Mouse (Mus musculus) E14TG2a.4 (cell line): Measurements from ENCODE around the gene Gp6.

Experiments
- H3K27me3 ChIP-seq: 2 replicates; pipeline ENCODE4 v1.6.1; 2014; ENCODE audit warnings: low read length, control low read depth; ENCODE audit not compliant: insufficient read depth
- H3K36me3 ChIP-seq: 2 replicates; pipeline ENCODE4 v1.6.1; 2014; ENCODE audit warnings: low read length, control low read depth; ENCODE audit not compliant: insufficient read depth
- H3K4me1 ChIP-seq: replicated peaks from 2 replicates; pipeline ENCODE4 v1.6.1; 2014; ENCODE audit warnings: low read depth, low read length, control low read depth
- H3K4me3 ChIP-seq: replicated peaks from 2 replicates; pipeline ENCODE4 v1.5.1; 2014; ENCODE audit warnings: mild to moderate bottlenecking, low read length
- H3K9me3 ChIP-seq: 2 replicates; pipeline ENCODE4 v1.6.1; 2014; ENCODE audit warnings: low read length, control low read depth
- CTCF ChIP-seq: conservative IDR thresholded peaks from 2 replicates; pipeline ENCODE4 v1.5.1; 2014; ENCODE audit warnings: low read length
- NANOG ChIP-seq: IDR thresholded peaks from 2 replicates; pipeline ENCODE4 v1.6.1; 2014; ENCODE audit warnings: borderline replicate concordance, low read length, mixed read lengths
- POU5F1 ChIP-seq: IDR thresholded peaks from 2 replicates; pipeline ENCODE4 v1.6.1; 2014; ENCODE audit warnings: low read length, borderline replicate concordance

Gp6 gene

DNA sequence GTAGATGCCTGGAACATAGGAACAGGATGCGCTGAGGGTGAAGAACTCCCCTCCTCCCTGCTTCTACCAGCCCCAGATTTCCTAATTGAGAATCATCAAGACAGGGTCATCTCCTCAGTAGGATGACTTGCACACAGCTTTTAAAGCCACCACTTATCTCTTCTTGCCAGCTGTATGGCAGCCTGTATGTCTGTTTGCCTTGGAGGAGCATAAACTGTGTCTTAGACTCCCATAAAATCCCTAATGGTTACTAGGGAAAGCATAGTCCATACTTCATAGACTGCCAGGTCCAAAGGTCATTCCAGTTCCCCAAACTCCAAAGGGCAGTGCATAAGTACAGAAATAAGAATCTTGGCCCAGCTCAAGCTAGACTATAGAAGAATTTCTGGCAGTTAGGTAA is at the start of gene Gp6:
Gene Gp6 (minus strand): TSS at position 15 of the 400 bp plus-strand sequence.
- H3K4me1 ChIP-seq, result no peaks in the 10 kb centered on the region
- no peaks in the 10 kb centered on the region for H3K9me3 ChIP-seq
- TF ChIP-seq NANOG (no peak), POU5F1 (no peak), CTCF (no peak)
- no peaks in the 10 kb centered on the region for H3K36me3 ChIP-seq
- H3K27me3 ChIP-seq, result no peaks in the 10 kb centered on the region
- no peak within 1 kb of the TSS for H3K4me3 ChIP-seq

GRCm38 (mm10) chr7:4447138-4447537 is 49.6 kb upstream of the Gp6 start:
- Histone ChIP-seq H3K36me3 (peaks cover 25% of the 10 kb centered on the region), H3K4me3 (no peak overlapping the region), H3K27me3 (no peaks in the 10 kb centered on the region), H3K4me1 (peaks cover 34% of the 10 kb centered on the region), H3K9me3 (no peaks in the 10 kb centered on the region)
- no peak for TF ChIP-seq NANOG
- peak; percentile 68 for TF ChIP-seq CTCF
- TF ChIP-seq POU5F1, result no peak

- Histone ChIP-seq H3K27me3 (no peaks in the 10 kb centered on the region), H3K36me3 (peaks cover 43% of the 10 kb centered on the region), H3K9me3 (no peaks in the 10 kb centered on the region), H3K4me1 (peaks cover 47% of the 10 kb centered on the region), H3K4me3 (peak within 1 kb of the TSS; percentile 94)
- no peak for TF ChIP-seq POU5F1
- no peak for TF ChIP-seq CTCF
- no peak for TF ChIP-seq NANOG
These were observed 47.8 kb upstream of the Gp6 start, which contains the start of gene Rdh13 for GRCm38 (mm10) chr7:4445216-4445791. Gene Rdh13, minus strand, starts transcription at chr7:4445649.

DNA sequence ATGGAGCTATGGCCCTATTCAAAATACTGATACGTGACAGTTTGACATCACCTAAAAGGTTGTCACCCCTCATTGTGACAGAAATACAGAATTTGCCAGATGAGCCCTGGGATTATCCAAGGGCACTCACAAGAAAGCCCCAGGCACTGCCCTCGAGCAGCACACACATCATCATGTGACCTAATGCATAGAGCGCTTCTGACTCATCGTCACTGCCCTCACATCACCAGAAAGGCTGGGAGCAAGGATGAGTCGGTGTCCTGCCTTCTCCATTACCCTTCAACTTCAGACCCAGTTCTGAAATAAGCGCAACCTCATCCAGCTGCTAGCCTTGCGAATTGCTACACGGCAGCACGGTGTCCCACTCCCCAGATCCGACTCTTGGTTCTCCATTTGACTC is 43.0 kb upstream of the Gp6 start:
- Histone ChIP-seq H3K4me3 (no peak overlapping the region), H3K9me3 (no peaks in the 10 kb centered on the region), H3K36me3 (peaks cover 85% of the 10 kb centered on the region), H3K4me1 (peaks cover 38% of the 10 kb centered on the region), H3K27me3 (no peaks in the 10 kb centered on the region)
- TF ChIP-seq NANOG (no peak), POU5F1 (no peak), CTCF (no peak)

DNA sequence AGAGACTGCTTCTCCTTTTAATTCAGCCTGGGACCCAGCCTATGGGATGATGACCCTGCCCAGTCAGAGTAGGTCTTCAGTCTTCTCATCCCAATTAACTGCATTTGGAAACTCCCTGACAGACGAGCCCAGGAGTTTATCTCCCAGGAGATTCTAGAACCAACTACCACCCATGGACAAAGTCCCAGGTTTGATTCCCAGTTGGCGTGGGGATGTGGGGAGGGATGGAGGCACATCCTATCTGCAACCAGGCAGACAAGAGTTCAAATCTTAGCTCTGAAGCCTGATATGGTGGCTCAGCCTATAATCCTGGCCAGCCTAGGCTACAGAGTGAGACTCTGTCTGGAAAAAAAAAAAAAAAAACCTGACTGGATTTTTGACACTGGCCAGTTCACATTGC is 40.2 kb upstream of the Gp6 start:
- TF ChIP-seq NANOG (no peak), CTCF (no peak), POU5F1 (no peak)
- no peaks in the 10 kb centered on the region for H3K27me3 ChIP-seq

DNA sequence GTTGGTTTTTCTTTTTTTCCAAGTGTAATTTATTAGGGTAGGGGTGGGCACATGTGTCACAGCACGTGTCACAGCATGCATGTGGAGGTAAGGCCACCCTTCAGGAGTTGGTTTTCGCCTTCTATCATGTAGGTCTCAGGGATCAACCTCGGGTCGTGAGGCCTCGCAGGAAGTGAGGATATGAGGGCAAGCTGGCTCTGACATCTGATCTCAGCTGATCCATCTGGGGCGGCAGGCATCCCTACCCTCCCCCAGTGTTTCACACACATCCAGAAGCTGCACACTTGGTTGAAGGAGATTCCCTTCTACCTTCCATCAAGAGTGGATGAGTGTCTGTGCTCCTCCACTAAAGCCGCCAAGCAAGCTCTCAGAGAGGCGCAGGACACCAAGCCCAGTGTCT is 34.5 kb upstream of the Gp6 start:
- no peaks in the 10 kb centered on the region for H3K4me1 ChIP-seq
- no peaks in the 10 kb centered on the region for H3K27me3 ChIP-seq
- H3K4me3 ChIP-seq, result no peak overlapping the region
- H3K36me3 ChIP-seq, result peaks cover 98% of the 10 kb centered on the region
- peaks cover 11% of the 10 kb centered on the region for H3K9me3 ChIP-seq
- TF ChIP-seq NANOG, result no peak
- TF ChIP-seq POU5F1, result no peak

More for the DNA sequence above, 40.2 kb upstream of the Gp6 start:
- Histone ChIP-seq H3K36me3 (peaks cover 94% of the 10 kb centered on the region), H3K4me3 (no peak overlapping the region), H3K9me3 (no peaks in the 10 kb centered on the region; the same call in 1 of the 2 replicates), H3K4me1 (peaks cover 20% of the 10 kb centered on the region)

GRCm38 (mm10) chr7:4431548-4431947 is 34.0 kb upstream of the Gp6 start:
- TF ChIP-seq CTCF, result peak; percentile 88
- TF ChIP-seq NANOG, result no peak
- Histone ChIP-seq H3K27me3 (no peaks in the 10 kb centered on the region), H3K4me3 (no peak overlapping the region)

GRCm38 (mm10) chr7:4430246-4430844 is 32.8 kb upstream of the Gp6 start:
- peaks cover 98% of the 10 kb centered on the region for H3K36me3 ChIP-seq
- no peaks in the 10 kb centered on the region for H3K4me1 ChIP-seq
- TF ChIP-seq NANOG (no peak), CTCF (no peak), POU5F1 (no peak)
- peaks cover 11% of the 10 kb centered on the region for H3K9me3 ChIP-seq
- no peak overlapping the region for H3K4me3 ChIP-seq
- no peaks in the 10 kb centered on the region for H3K27me3 ChIP-seq

More at GRCm38 (mm10) chr7:4431548-4431947, 34.0 kb upstream of the Gp6 start:
- peaks cover 11% of the 10 kb centered on the region for H3K9me3 ChIP-seq
- peaks cover 98% of the 10 kb centered on the region for H3K36me3 ChIP-seq
- H3K4me1 ChIP-seq, result no peaks in the 10 kb centered on the region
